Mouse (Mus musculus): Measurements from ENCODE around the gene Nle1. TPM values are rescaled to one million over a fixed set of nuclear protein-coding genes. Genes with fewer than 3 reads are reported as not detected.

The Nle1 gene
- polyA plus RNA-seq, 1 experiment from 2014 or later, result 21.2 TPM

GRCm38 (mm10) chr11:82854111-82854510 lies 54.1 kb downstream of the Nle1 start:
- 79% methylated on average over 6 of the region's 6 CpGs for WGBS
- no peak overlapping the region for H3K9ac ChIP-seq
- H3K9me3 ChIP-seq, result no peaks in the 10 kb centered on the region
- no peaks in the 10 kb centered on the region for H3K27me3 ChIP-seq (replicated peaks)
- H3K4me1 ChIP-seq, result peaks cover 19% of the 10 kb centered on the region
- no peak overlapping the region for H3K4me2 ChIP-seq
- H3K27ac ChIP-seq (replicated peaks), result no peak overlapping the region
- no peak overlapping the region for H3K4me3 ChIP-seq
- H3K36me3 ChIP-seq, result no peaks in the 10 kb centered on the region
- no peak for ATAC-seq (ENCODE audit: extremely low read depth, insufficient number of reproducible peaks, low FRiP score, low TSS enrichment)

DNA sequence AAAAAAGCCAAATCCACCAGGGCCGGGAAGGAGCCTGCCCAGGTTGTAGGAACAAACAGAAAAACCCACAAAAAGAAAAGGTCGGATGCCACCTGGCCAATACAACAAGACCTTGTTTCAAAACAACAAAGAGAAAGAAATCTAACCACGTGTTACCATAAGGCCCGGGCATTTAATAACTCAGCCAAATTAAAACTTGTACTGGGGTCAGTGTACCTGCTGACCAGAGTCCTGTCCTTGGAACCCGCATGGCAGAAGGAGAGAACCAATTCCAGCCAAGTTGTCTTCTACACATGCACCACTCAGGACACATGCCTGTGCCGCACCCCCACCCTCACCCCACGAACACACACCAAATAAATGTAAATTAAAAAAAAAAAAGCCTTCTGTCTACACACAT lies 55.3 kb downstream of the Nle1 start:
- no peak overlapping the region for H3K4me2 ChIP-seq
- peaks cover 19% of the 10 kb centered on the region for H3K4me1 ChIP-seq
- no peaks in the 10 kb centered on the region for H3K36me3 ChIP-seq
- H3K27me3 ChIP-seq (replicated peaks), result no peaks in the 10 kb centered on the region
- ATAC-seq (ENCODE audit: extremely low read depth, insufficient number of reproducible peaks, low FRiP score, low TSS enrichment), result no peak
- H3K9ac ChIP-seq, result no peak overlapping the region
- 85% methylated on average over 7 of the region's 7 CpGs for WGBS
- no peaks in the 10 kb centered on the region for H3K9me3 ChIP-seq
- H3K27ac ChIP-seq (replicated peaks), result no peak overlapping the region
- H3K4me3 ChIP-seq, result no peak overlapping the region

DNA sequence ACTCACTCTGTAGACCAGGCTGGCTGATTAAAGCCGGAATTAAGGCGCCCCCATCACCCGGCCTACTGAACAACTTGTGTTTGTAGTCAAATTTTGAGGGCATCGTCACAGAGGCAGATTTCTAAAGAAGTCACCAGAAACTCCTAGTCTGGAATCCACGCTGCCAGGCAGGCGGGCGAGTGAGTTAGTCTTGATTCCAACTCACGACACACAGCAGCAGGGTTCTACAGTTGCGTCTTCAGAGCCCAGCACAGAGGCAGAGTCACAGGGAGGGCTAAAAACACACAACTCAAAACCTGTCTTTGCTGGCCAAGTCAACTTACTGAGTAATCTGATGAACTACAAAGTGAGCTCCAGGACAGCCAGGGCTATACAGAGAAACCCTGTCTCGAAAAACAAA lies 55.7 kb downstream of the Nle1 start:
- no peak for ATAC-seq (ENCODE audit: extremely low read depth, insufficient number of reproducible peaks, low FRiP score, low TSS enrichment)
- Histone ChIP-seq H3K9me3 (no peaks in the 10 kb centered on the region), H3K27me3 (replicated peaks) (no peaks in the 10 kb centered on the region), H3K4me1 (peaks cover 19% of the 10 kb centered on the region), H3K27ac (replicated peaks) (no peak overlapping the region), H3K4me3 (no peak overlapping the region), H3K9ac (no peak overlapping the region), H3K4me2 (no peak overlapping the region), H3K36me3 (no peaks in the 10 kb centered on the region)
- WGBS, result 80% methylated on average over 10 of the region's 10 CpGs

DNA sequence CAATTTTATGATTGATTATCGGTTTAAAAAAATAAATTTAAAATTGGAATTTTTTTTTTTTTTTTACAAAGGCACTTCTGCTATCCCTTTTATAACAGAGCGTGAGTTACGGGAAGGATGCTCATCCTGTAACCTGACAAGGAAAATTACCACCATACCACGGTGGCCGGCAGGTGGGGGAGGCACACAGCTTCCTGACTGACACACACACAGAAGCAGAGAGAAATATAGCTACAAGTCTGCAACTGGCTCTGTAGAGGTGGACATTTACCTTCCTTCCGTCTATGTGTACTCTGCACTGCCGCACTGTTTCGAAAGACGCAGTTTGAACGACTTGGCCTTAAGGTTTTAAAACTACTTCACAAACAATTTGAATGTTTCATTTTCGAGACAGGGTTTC lies 56.1 kb downstream of the Nle1 start:
- no peak overlapping the region for H3K27ac ChIP-seq (replicated peaks)
- ATAC-seq (ENCODE audit: extremely low read depth, insufficient number of reproducible peaks, low FRiP score, low TSS enrichment), result no peak
- no peak overlapping the region for H3K4me3 ChIP-seq
- H3K9me3 ChIP-seq, result no peaks in the 10 kb centered on the region
- no peaks in the 10 kb centered on the region for H3K36me3 ChIP-seq
- H3K27me3 ChIP-seq (replicated peaks), result no peaks in the 10 kb centered on the region
- peaks cover 21% of the 10 kb centered on the region for H3K4me1 ChIP-seq
- no peak overlapping the region for H3K9ac ChIP-seq
- no peak overlapping the region for H3K4me2 ChIP-seq
- WGBS, result 79% methylated on average over 11 of the region's 11 CpGs

Other genes with a start within 250 kb of the Nle1 start
- gene Cct6b, start 144.1 kb downstream of the Nle1 start, polyA plus RNA-seq (2015; fragmentation: Nextera tagmentation; extraction: Ambion mirVana), result 0.15 and 0.28 TPM in 2 replicates
- gene Zfp830, start 144.1 kb downstream of the Nle1 start, polyA plus RNA-seq (2015; fragmentation: Nextera tagmentation; extraction: Ambion mirVana), result 25.6 and 29.3 TPM in 2 replicates
- gene Lig3, start 127.3 kb downstream of the Nle1 start, polyA plus RNA-seq (2015; fragmentation: Nextera tagmentation; extraction: Ambion mirVana), result 18.6 and 21.1 TPM in 2 replicates
- gene Rffl, start 37.2 kb downstream of the Nle1 start, polyA plus RNA-seq (2015; fragmentation: Nextera tagmentation; extraction: Ambion mirVana), result 4.7 and 5.3 TPM in 2 replicates
- gene Rad51d, start 17.8 kb downstream of the Nle1 start, polyA plus RNA-seq (2015; fragmentation: Nextera tagmentation; extraction: Ambion mirVana), result 12.2 and 12.4 TPM in 2 replicates
- gene Fndc8, start 16.3 kb downstream of the Nle1 start, polyA plus RNA-seq (2015; fragmentation: Nextera tagmentation; extraction: Ambion mirVana), result 0.07 and 0.22 TPM in 2 replicates
- gene Unc45b, start 2.1 kb upstream of the Nle1 start, polyA plus RNA-seq (2015; fragmentation: Nextera tagmentation; extraction: Ambion mirVana), result 157 and 170 TPM in 2 replicates
- gene Slfn5, start 42.9 kb upstream of the Nle1 start, polyA plus RNA-seq (2015; fragmentation: Nextera tagmentation; extraction: Ambion mirVana), result 3.5 and 4.4 TPM in 2 replicates
- gene Slfn9, start 83.4 kb upstream of the Nle1 start, polyA plus RNA-seq (2015; fragmentation: Nextera tagmentation; extraction: Ambion mirVana), result 12.9 and 14.5 TPM in 2 replicates
- 0.31 and 0.32 TPM in 2 replicates for gene Slfn8, start 112.4 kb upstream of the Nle1 start, polyA plus RNA-seq (2015; fragmentation: Nextera tagmentation; extraction: Ambion mirVana)
- gene Slfn2, start 156.7 kb upstream of the Nle1 start, polyA plus RNA-seq (2015; fragmentation: Nextera tagmentation; extraction: Ambion mirVana), result 3.6 and 4.0 TPM in 2 replicates
- gene Slfn1, start 208.4 kb upstream of the Nle1 start, polyA plus RNA-seq (2015; fragmentation: Nextera tagmentation; extraction: Ambion mirVana), result 0.10 and 0.17 TPM in 2 replicates